Comparison of ENCODE assay signal across 8 mouse cellular contexts in genomic region chr5:136939284-136939683, GRCm38 (mm10). TPM values are rescaled to one million over a fixed set of nuclear protein-coding genes. Genes with fewer than 3 reads are reported as not detected.
A peak's percentile ranks its signal among the peaks of the same experiment; 100 is the strongest.
DNase-seq lines count a peak whose midpoint lies in the region; ATAC-seq and TF ChIP-seq lines count a peak whose summit lies in the region.
"Had no signal": no experiment of that assay in that cellular context is flagged by ENCODE, and none has a peak within 500 bp of the region (broad histone marks: within the 10 kb centered on the region; RNA-seq: fewer than 3 reads in every experiment).

No protein-coding gene starts in this region.

- H3K4me3 ChIP-seq in kidney, embryonic 16.5 days (ENCODE audit: low read length), result no peak overlapping the region
- H3K4me3 ChIP-seq in E14TG2a.4 (replicated peaks; ENCODE audit: low read length), result no peak overlapping the region
- H3K4me3 ChIP-seq in liver, postnatal 0 days (ENCODE audit: low read depth, low read length), result no peak overlapping the region

- DNase-seq in kidney, adult 9 months, result peak; percentile 49
- peak; percentile 27 for DNase-seq in 416B (ENCODE audit: low read depth)
- DNase-seq in liver, postnatal 0 days, result peak; percentile 36
- DNase-seq in frontal cortex, postnatal 36 days (ENCODE audit: low spot score in 2 of 2), result no peak
- no peak for DNase-seq in cerebellum, adult 8-10 months

- TF ChIP-seq EP300 in liver, postnatal 0 days (IDR thresholded peaks at IDR 0.05; ENCODE audit: low read depth), result no peak

- no peaks in the 10 kb centered on the region; the same call in 1 of the 2 replicates for H3K4me1 ChIP-seq in kidney, embryonic 16.5 days (ENCODE audit: insufficient read depth, low read length)
- peaks cover 57% of the 10 kb centered on the region for H3K4me1 ChIP-seq in E14TG2a.4 (replicated peaks; ENCODE audit: low read depth, low read length)
- no peaks in the 10 kb centered on the region for H3K4me1 ChIP-seq in liver, postnatal 0 days (ENCODE audit: insufficient read depth)

- no peaks in the 10 kb centered on the region for H3K36me3 ChIP-seq in kidney, embryonic 16.5 days (ENCODE audit: insufficient read depth, low read length)
- peaks cover 56% of the 10 kb centered on the region for H3K36me3 ChIP-seq in E14TG2a.4 (ENCODE audit: insufficient read depth, low read length)
- no peaks in the 10 kb centered on the region for H3K36me3 ChIP-seq in liver, postnatal 0 days (replicated peaks; ENCODE audit: insufficient read depth, low read length)

- no peak overlapping the region for H3K4me2 ChIP-seq in kidney, embryonic 16.5 days (replicated peaks; ENCODE audit: low read depth, low read length)
- H3K4me2 ChIP-seq in liver, postnatal 0 days (ENCODE audit: low read depth, low read length), result no peak overlapping the region

- no peaks in the 10 kb centered on the region for H3K27me3 ChIP-seq in kidney, embryonic 16.5 days (ENCODE audit: insufficient read depth, low read length)
- no peaks in the 10 kb centered on the region for H3K27me3 ChIP-seq in E14TG2a.4 (ENCODE audit: insufficient read depth, low read length)
- H3K27me3 ChIP-seq in liver, postnatal 0 days (ENCODE audit: insufficient read depth, low read length), result no peaks in the 10 kb centered on the region

- no peak for ATAC-seq in kidney, embryonic 16.5 days (ENCODE audit: low FRiP score, low TSS enrichment)
- ATAC-seq in liver, postnatal 0 days, result no peak
- ATAC-seq: hindbrain, embryonic 16.5 days had no signal

- no peaks in the 10 kb centered on the region for H3K9me3 ChIP-seq in kidney, embryonic 16.5 days (ENCODE audit: low read length)
- H3K9me3 ChIP-seq in E14TG2a.4 (ENCODE audit: low read length), result peaks cover 24% of the 10 kb centered on the region
- peaks cover 3% of the 10 kb centered on the region; the same call in 1 of the 2 replicates for H3K9me3 ChIP-seq in liver, postnatal 0 days (ENCODE audit: low read length)

- H3K27ac ChIP-seq in kidney, embryonic 16.5 days (ENCODE audit: low read length), result no peak overlapping the region
- H3K27ac ChIP-seq in liver, postnatal 0 days (ENCODE audit: low read depth), result no peak overlapping the region

- H3K9ac ChIP-seq in kidney, embryonic 16.5 days (replicated peaks; ENCODE audit: low read length), result no peak overlapping the region
- no peak overlapping the region for H3K9ac ChIP-seq in liver, postnatal 0 days (replicated peaks)

- 75% methylated on average over 7 of the region's 7 CpGs for WGBS in kidney, embryonic 16.5 days
- 71% methylated on average over 7 of the region's 7 CpGs for WGBS in liver, postnatal 0 days (ENCODE audit: insufficient replicate concordance)

- TF ChIP-seq CTCF in E14TG2a.4 (conservative IDR thresholded peaks at IDR 0.05; ENCODE audit: low read length), result peak; percentile 88
- TF ChIP-seq CTCF in liver, postnatal 0 days (IDR thresholded peaks at IDR 0.05; ENCODE audit: low read depth), result peak; percentile 62

RNA-seq across cellular contexts. Expression of gene Fis1, which starts 13.8 kb away (rescaled TPM):
- 291 and 296 TPM in 2 replicates for polyA plus RNA-seq in kidney, embryonic 16.5 days (2015; fragmentation: Nextera tagmentation; extraction: Ambion mirVana)
- 173 and 176 TPM in 2 replicates for polyA plus RNA-seq in liver, postnatal 0 days (2015; fragmentation: Nextera tagmentation; extraction: Ambion mirVana)

RNA-seq across cellular contexts. Expression of gene Cldn15, which starts 27.1 kb away (rescaled TPM):
- 4.0 and 4.9 TPM in 2 replicates for polyA plus RNA-seq in kidney, embryonic 16.5 days (2015; fragmentation: Nextera tagmentation; extraction: Ambion mirVana)
- 6.7 and 7.0 TPM in 2 replicates for polyA plus RNA-seq in liver, postnatal 0 days (2015; fragmentation: Nextera tagmentation; extraction: Ambion mirVana)

RNA-seq across cellular contexts. Expression of gene Ift22, which starts 31.3 kb away (rescaled TPM):
- 87.8 and 88.1 TPM in 2 replicates for polyA plus RNA-seq in kidney, embryonic 16.5 days (2015; fragmentation: Nextera tagmentation; extraction: Ambion mirVana)
- polyA plus RNA-seq in liver, postnatal 0 days (2015; fragmentation: Nextera tagmentation; extraction: Ambion mirVana), result 9.8 and 11.5 TPM in 2 replicates

RNA-seq across cellular contexts. Expression of gene Plod3, which starts 47.5 kb away (rescaled TPM):
- 59.7 and 64.4 TPM in 2 replicates for polyA plus RNA-seq in kidney, embryonic 16.5 days (2015; fragmentation: Nextera tagmentation; extraction: Ambion mirVana)
- 7.6 and 8.8 TPM in 2 replicates for polyA plus RNA-seq in liver, postnatal 0 days (2015; fragmentation: Nextera tagmentation; extraction: Ambion mirVana)

RNA-seq across cellular contexts. Expression of gene Znhit1, which starts 48.5 kb away (rescaled TPM):
- 90.5 and 97.7 TPM in 2 replicates for polyA plus RNA-seq in kidney, embryonic 16.5 days (2015; fragmentation: Nextera tagmentation; extraction: Ambion mirVana)
- 44.1 and 47.2 TPM in 2 replicates for polyA plus RNA-seq in liver, postnatal 0 days (2015; fragmentation: Nextera tagmentation; extraction: Ambion mirVana)

Comparison
In these comparisons a context has a peak if more than half of its experiments do, and no peak if none do; other contexts are left out.
1. DNase-seq: peak in kidney, adult 9 months (single experiment), 416B (single experiment) and liver, postnatal 0 days (single experiment); none in frontal cortex, postnatal 36 days (0 of 2) and cerebellum, adult 8-10 months (single experiment).